Mouse (Mus musculus): ENCODE measurements at regions not wholly inside any gene's neighbourhood (a gene's known extent, or its start where the extent isn't known, plus 50 kb on each side); places are given as distances from the start of the nearest gene placed in this dataset.
"Not testable (repeated sequence)": the region's sequence is repeated elsewhere in the genome, so short reads cannot be mapped to it uniquely, and the experiment has no call there.

- DNase-seq (ENCODE audit: low read depth, low spot score): no peak
Observed at GRCm38 (mm10) chr16:23838696-23839095, 52.1 kb downstream of the Sst start.

GRCm38 (mm10) chr16:23838114-23838513, 52.6 kb downstream of the Sst start:
- no peak for DNase-seq (ENCODE audit: low read depth, low spot score)

- DNase-seq (ENCODE audit: low read depth, low spot score): no peak
Observed at GRCm38 (mm10) chr16:23834991-23835390, 55.8 kb downstream of the Sst start.

GRCm38 (mm10) chr16:23833603-23834002, 57.2 kb downstream of the Sst start:
- no peak for DNase-seq (ENCODE audit: low read depth, low spot score)

GRCm38 (mm10) chr16:23833042-23833423, 57.7 kb downstream of the Sst start:
- DNase-seq (ENCODE audit: low read depth, low spot score): no peak

- DNase-seq (ENCODE audit: low read depth, low spot score): no peak
Observed at GRCm38 (mm10) chr16:23832393-23833041, 58.2 kb downstream of the Sst start.

- DNase-seq (ENCODE audit: low read depth, low spot score): no peak
Observed at GRCm38 (mm10) chr16:23825662-23826061, 65.1 kb downstream of the Sst start.

GRCm38 (mm10) chr16:23785216-23785615, 105.5 kb downstream of the Sst start:
- no peak for DNase-seq (ENCODE audit: low read depth, low spot score)

- no peak for DNase-seq (ENCODE audit: low read depth, low spot score)
Observed at GRCm38 (mm10) chr16:23784021-23784897, 106.5 kb downstream of the Sst start.

GRCm38 (mm10) chr16:23780440-23781231, 110.1 kb downstream of the Sst start:
- no peak for DNase-seq (ENCODE audit: low read depth, low spot score)

- DNase-seq (ENCODE audit: low read depth, low spot score): no peak
Observed at GRCm38 (mm10) chr16:23777894-23778293, 112.9 kb downstream of the Sst start.

GRCm38 (mm10) chr16:23777041-23777440, 113.7 kb downstream of the Sst start:
- DNase-seq (ENCODE audit: low read depth, low spot score): no peak

- DNase-seq (ENCODE audit: low read depth, low spot score): no peak
Observed at GRCm38 (mm10) chr16:23776501-23776900, 114.3 kb downstream of the Sst start.

- DNase-seq (ENCODE audit: low read depth, low spot score): no peak
Observed at GRCm38 (mm10) chr16:23758136-23758812, 132.5 kb downstream of the Sst start.

GRCm38 (mm10) chr16:23737026-23737425, 153.7 kb downstream of the Sst start:
- DNase-seq (ENCODE audit: low read depth, low spot score): no peak

- no peak for DNase-seq (ENCODE audit: low read depth, low spot score)
Observed at GRCm38 (mm10) chr16:23735722-23736121, 155.0 kb downstream of the Sst start.

GRCm38 (mm10) chr16:23726562-23726961, 164.2 kb downstream of the Sst start:
- no peak for DNase-seq (ENCODE audit: low read depth, low spot score)

- no peak for DNase-seq (ENCODE audit: low read depth, low spot score)
Observed at GRCm38 (mm10) chr16:23721745-23722144, 169.0 kb downstream of the Sst start.

GRCm38 (mm10) chr16:23701156-23701555, 180.5 kb upstream of the Masp1 start:
- peak; percentile 30 for DNase-seq (ENCODE audit: low read depth, low spot score)

GRCm38 (mm10) chr16:23694226-23694625, 173.6 kb upstream of the Masp1 start:
- DNase-seq (ENCODE audit: low read depth, low spot score): not testable (repeated sequence)

GRCm38 (mm10) chr16:23690061-23690460, 169.4 kb upstream of the Masp1 start:
- DNase-seq (ENCODE audit: low read depth, low spot score): peak; percentile 67

GRCm38 (mm10) chr16:23686783-23687182, 166.2 kb upstream of the Masp1 start:
- no peak for DNase-seq (ENCODE audit: low read depth, low spot score)
